Mouse (Mus musculus) testis, adult 2 months (tissue): ENCODE measurements at regions not wholly inside any gene's neighbourhood (a gene's known extent, or its start where the extent isn't known, plus 50 kb on each side); places are given as distances from the start of the nearest gene placed in this dataset.

Experiments
- CTCF ChIP-seq: fragments of 200-500 bp; IDR thresholded peaks from 2 replicates; pipeline ENCODE4 v1.5.1; 2012; ENCODE audit warnings: low read depth, mild to moderate bottlenecking, inconsistent platforms, low read length, moderate library complexity; ENCODE audit not compliant: control insufficient read depth, insufficient read depth, insufficient replicate concordance
- POLR2A ChIP-seq: fragments of 200-500 bp; IDR thresholded peaks from 2 replicates; pipeline ENCODE4 v1.6.1; 2012; ENCODE audit warnings: low read depth, mild to moderate bottlenecking, inconsistent platforms, low read length, moderate library complexity; ENCODE audit not compliant: control insufficient read depth

- no peak for TF ChIP-seq CTCF
- no peak for TF ChIP-seq POLR2A
These were observed 118.2 kb upstream of the Krr1 start for GRCm38 (mm10) chr10:111854254-111854653.
